Comparison of ENCODE assay signal across 8 mouse cellular contexts in genomic region chr9:108753326-108753725, GRCm38 (mm10). TPM values are rescaled to one million over a fixed set of nuclear protein-coding genes. Genes with fewer than 3 reads are reported as not detected.
DNase-seq lines count a peak whose midpoint lies in the region; ATAC-seq lines count a peak whose summit lies in the region.

No protein-coding gene starts in this region.

- no peak overlapping the region for H3K4me3 ChIP-seq in embryonic facial prominence, embryonic 11.5 days (ENCODE audit: low read depth, low read length)
- no peak overlapping the region for H3K4me3 ChIP-seq in limb, embryonic 10.5 days

- 63% methylated on average over 9 of the region's 9 CpGs for WGBS in embryonic facial prominence, embryonic 11.5 days
- 74% methylated on average over 9 of the region's 9 CpGs for whole genome bisulfite sequencing in limb, embryonic 10.5 days

- no peak overlapping the region for H3K4me2 ChIP-seq in embryonic facial prominence, embryonic 11.5 days (ENCODE audit: low read depth, low read length)

- peak; percentile 6 for DNase-seq in ovary, adult 18-20 months (ENCODE audit: low spot score)
- DNase-seq in ovary, postnatal 10 days (ENCODE audit: low spot score), result no peak
- DNase-seq in adrenal gland, postnatal 14 days, result peak; percentile 74
- peak; percentile 69 for DNase-seq in embryonic facial prominence, embryonic 11.5 days (ENCODE audit: low spot score)
- DNase-seq in induced T-regulatory cell, adult 2 months (ENCODE audit: low read depth), result peak; percentile 57
- DNase-seq in limb, embryonic 10.5 days (ENCODE audit: low spot score), result peak; percentile 57
- peak; percentile 74 for DNase-seq in right cerebral cortex, adult 18-20 months

- H3K9me3 ChIP-seq in embryonic facial prominence, embryonic 11.5 days (replicated peaks; ENCODE audit: control insufficient read depth, low read length), result no peaks in the 10 kb centered on the region
- no peaks in the 10 kb centered on the region for H3K9me3 ChIP-seq in limb, embryonic 10.5 days (replicated peaks)

- no peaks in the 10 kb centered on the region for H3K4me1 ChIP-seq in embryonic facial prominence, embryonic 11.5 days (ENCODE audit: control insufficient read depth, insufficient read depth, low read length)
- no peaks in the 10 kb centered on the region for H3K4me1 ChIP-seq in limb, embryonic 10.5 days

- no peaks in the 10 kb centered on the region for H3K27me3 ChIP-seq in embryonic facial prominence, embryonic 11.5 days (ENCODE audit: control insufficient read depth, insufficient read depth, low read length)
- no peaks in the 10 kb centered on the region for H3K27me3 ChIP-seq in limb, embryonic 10.5 days (ENCODE audit: low read depth, poor library complexity, severe bottlenecking)

- no peak overlapping the region for H3K27ac ChIP-seq in embryonic facial prominence, embryonic 11.5 days (replicated peaks; ENCODE audit: low read depth, low read length)
- H3K27ac ChIP-seq in limb, embryonic 10.5 days, result no peak overlapping the region

- H3K9ac ChIP-seq in embryonic facial prominence, embryonic 11.5 days (replicated peaks; ENCODE audit: low read length), result no peak overlapping the region

- ATAC-seq in embryonic facial prominence, embryonic 11.5 days (replicated peaks; ENCODE audit: insufficient number of reproducible peaks, low FRiP score, low TSS enrichment, low read depth), result no peak
- ATAC-seq in activated CD4-positive, CD25-positive, alpha-beta regulatory T cell, adult 4 months, result no peak

- no peaks in the 10 kb centered on the region for H3K36me3 ChIP-seq in embryonic facial prominence, embryonic 11.5 days (replicated peaks; ENCODE audit: control insufficient read depth, insufficient read depth, low read depth, low read length)
- peaks cover 8% of the 10 kb centered on the region; the same call in 1 of the 2 replicates for H3K36me3 ChIP-seq in limb, embryonic 10.5 days

RNA-seq across cellular contexts. Expression of gene Ip6k2, which starts 30.3 kb away (rescaled TPM):
- total RNA-seq in adrenal gland, postnatal 14 days (2021), result 71.0 and 78.2 TPM in 2 replicates
- polyA plus RNA-seq in embryonic facial prominence, embryonic 11.5 days (2014; fragmentation: Nextera tagmentation; extraction: Ambion mirVana), result 113 and 118 TPM in 2 replicates
- polyA plus RNA-seq in limb, embryonic 10.5 days (2016; fragmentation: Nextera tagmentation; extraction: Ambion mirVana), result 93.9 and 121 TPM in 2 replicates
- polyA plus RNA-seq in activated CD4-positive, CD25-positive, alpha-beta regulatory T cell, adult 4 months (2017; shearing (Covaris generic)), result 10 to 100 TPM; 13.2 to 15.8 TPM

RNA-seq across cellular contexts. Expression of gene Nckipsd, which starts 54.8 kb away (rescaled TPM):
- total RNA-seq in adrenal gland, postnatal 14 days (2021), result 9.2 and 11.4 TPM in 2 replicates
- polyA plus RNA-seq in embryonic facial prominence, embryonic 11.5 days (2014; fragmentation: Nextera tagmentation; extraction: Ambion mirVana), result 9.1 and 12.1 TPM in 2 replicates
- polyA plus RNA-seq in limb, embryonic 10.5 days (2016; fragmentation: Nextera tagmentation; extraction: Ambion mirVana), result 13.0 and 21.0 TPM in 2 replicates
- polyA plus RNA-seq in activated CD4-positive, CD25-positive, alpha-beta regulatory T cell, adult 4 months (2017; shearing (Covaris generic)), result 1 to 10 TPM; 3.9 to 7.3 TPM
